Mouse (Mus musculus) limb, embryonic 12.5 days (tissue): ENCODE measurements around the gene Ephx1. TPM values are rescaled to one million over a fixed set of nuclear protein-coding genes. Genes with fewer than 3 reads are reported as not detected.
A peak's percentile ranks its signal among the peaks of the same experiment; 100 is the strongest.

Source experiments
- ATAC-seq: fragments of 200-750 bp; cut with Nextera tagmentation; 2 replicates; pipeline ENCODE4 v1.8.0; 2017; ENCODE audit warnings: low read depth, moderate TSS enrichment; ENCODE audit not compliant: insufficient number of reproducible peaks, insufficient read depth, low FRiP score, low TSS enrichment
- H3K27ac ChIP-seq: fragments of 300-500 bp; sonication (generic); 2 replicates; pipeline ENCODE4 v1.5.1; 2016; ENCODE audit warnings: mild to moderate bottlenecking, moderate library complexity
- H3K27me3 ChIP-seq: fragments of 300-500 bp; sonication (generic); 2 replicates; pipeline ENCODE4 v1.6.1; 2016; ENCODE audit warnings: mild to moderate bottlenecking, moderate library complexity
- H3K36me3 ChIP-seq: fragments of 300-500 bp; sonication (generic); 2 replicates; pipeline ENCODE4 v1.6.1; 2016; ENCODE audit warnings: mild to moderate bottlenecking, moderate library complexity
- H3K4me1 ChIP-seq: fragments of 300-500 bp; sonication (generic); replicated peaks from 2 replicates; pipeline ENCODE4 v1.6.1; 2016
- H3K4me2 ChIP-seq: fragments of 300-500 bp; sonication (generic); 2 replicates; pipeline ENCODE4 v1.6.1; 2016; ENCODE audit warnings: mild to moderate bottlenecking, moderate library complexity
- H3K4me3 ChIP-seq: fragments of 300-500 bp; sonication (generic); replicated peaks from 2 replicates; pipeline ENCODE4 v1.5.1; 2016; ENCODE audit warnings: mild to moderate bottlenecking
- H3K9ac ChIP-seq: fragments of 300-500 bp; sonication (generic); replicated peaks from 2 replicates; pipeline ENCODE4 v1.6.1; 2016; ENCODE audit warnings: mild to moderate bottlenecking, moderate library complexity
- H3K9me3 ChIP-seq: fragments of 300-500 bp; sonication (generic); 2 replicates; pipeline ENCODE4 v1.6.1; 2016; ENCODE audit warnings: mild to moderate bottlenecking, moderate library complexity
- WGBS: fragments of 180-500 bp; shearing (Covaris S2); methylation state at CpG from one replicate; pipeline ENCODE4 v1.1.7; 2016; 5-methylcytosine and 5-hydroxymethylcytosine counted together
- polyA plus RNA-seq: library from polyadenylated mRNA; unstranded; fragments of >200 nt; fragmentation: Nextera tagmentation; extraction: Ambion mirVana; gene quantifications from 2 replicates; pipeline ENCODE4 v1.2.1, GENCODE M21; 2016

Ephx1 gene
- polyA plus RNA-seq, 1 experiment from 2014 or later, result 1.6 TPM

DNA sequence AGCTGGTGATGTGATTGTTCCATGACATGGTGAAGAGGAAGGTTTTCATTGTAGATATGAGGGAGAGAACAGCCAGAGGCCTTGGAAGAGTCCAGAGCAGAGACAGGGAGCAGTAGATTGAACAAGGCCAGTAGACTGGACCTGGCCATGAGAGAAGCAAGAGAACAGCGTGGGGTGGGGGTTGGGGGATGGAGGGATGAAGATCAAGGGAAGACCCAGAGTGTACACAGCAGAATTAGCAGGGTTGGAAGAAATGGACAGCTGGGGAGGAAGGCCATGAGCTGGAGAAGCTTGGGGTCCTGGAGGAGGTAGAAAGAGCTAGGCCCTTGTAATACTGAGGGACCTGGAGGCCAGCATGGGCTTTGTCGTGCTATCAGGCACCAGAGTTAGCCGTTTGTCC lies 8.3 kb downstream of the Ephx1 start:
- H3K9me3 ChIP-seq, result no peaks in the 10 kb centered on the region
- H3K4me1 ChIP-seq, result peaks cover 13% of the 10 kb centered on the region
- 80% methylated on average over 3 of the region's 3 CpGs for WGBS
- H3K4me3 ChIP-seq, result no peak overlapping the region
- H3K27me3 ChIP-seq, result peaks cover 7% of the 10 kb centered on the region; the same call in 1 of the 2 replicates
- H3K27ac ChIP-seq, result no peak overlapping the region
- H3K9ac ChIP-seq, result no peak overlapping the region
- no peaks in the 10 kb centered on the region for H3K36me3 ChIP-seq
- H3K4me2 ChIP-seq, result no peak overlapping the region
- no peak for ATAC-seq

DNA sequence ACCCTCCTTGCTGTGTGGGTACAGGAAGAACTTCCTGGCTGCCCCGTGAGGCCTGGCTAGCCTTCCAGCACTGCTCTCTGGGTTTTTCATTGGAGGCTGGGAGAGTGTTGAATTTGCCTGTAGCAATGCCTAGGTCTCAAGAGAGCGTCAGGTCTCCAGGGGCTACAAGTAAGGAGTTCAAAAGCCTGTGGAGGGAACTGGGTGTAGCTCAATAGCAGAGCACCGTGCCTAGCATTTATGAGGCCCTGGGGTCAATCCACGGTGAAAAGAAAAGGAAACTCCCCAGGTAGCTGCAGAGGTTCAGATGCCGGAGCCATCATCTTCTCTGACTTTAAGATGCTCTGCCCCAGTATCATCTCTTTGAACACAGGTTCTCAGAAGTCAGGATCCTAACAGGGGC lies 9.1 kb downstream of the Ephx1 start:
- WGBS, result 63% methylated on average over 5 of the region's 5 CpGs
- no peak for ATAC-seq

DNA sequence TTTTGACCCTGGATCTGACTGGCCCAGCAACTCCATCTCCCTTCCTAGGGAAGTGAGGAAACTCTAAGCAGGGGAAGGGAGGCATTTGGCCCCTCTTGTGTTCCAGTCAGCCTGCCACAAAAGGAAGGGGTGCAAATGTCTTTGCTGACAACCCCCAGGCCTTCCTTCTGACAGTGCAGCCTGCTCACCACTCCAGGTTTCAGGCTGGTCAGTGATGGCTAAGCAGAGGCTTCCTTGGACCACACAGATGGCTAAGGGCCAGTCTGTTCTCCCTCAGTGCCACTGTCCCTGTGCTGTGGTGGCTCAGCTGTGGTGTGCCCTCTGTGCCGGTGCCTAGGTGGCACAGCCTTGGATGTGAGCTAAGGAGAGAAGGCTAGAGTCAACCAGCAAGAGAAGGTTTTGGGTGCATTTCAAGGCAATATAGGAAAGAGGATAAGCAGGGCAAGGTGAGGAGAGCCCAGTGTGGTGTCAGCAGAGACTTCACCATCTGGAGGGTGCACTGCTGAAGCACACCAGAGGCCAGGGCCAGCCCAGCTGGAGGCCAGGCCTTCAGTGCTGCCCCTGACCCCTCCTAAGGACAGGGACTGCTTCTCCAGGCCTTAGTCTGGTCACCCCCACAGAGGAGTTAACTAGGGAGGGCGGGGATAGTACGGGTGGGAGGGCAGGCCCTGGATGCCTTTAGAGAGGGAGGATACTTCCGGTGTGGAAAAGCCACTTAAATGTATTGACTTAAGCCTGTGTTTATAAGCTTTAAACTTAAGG lies 10.4 kb downstream of the Ephx1 start:
- H3K9ac ChIP-seq, result no peak overlapping the region
- peaks cover 4% of the 10 kb centered on the region; the same call in 1 of the 2 replicates for H3K27me3 ChIP-seq
- no peaks in the 10 kb centered on the region for H3K36me3 ChIP-seq
- H3K4me1 ChIP-seq, result no peaks in the 10 kb centered on the region; the same call in 1 of the 2 replicates
- no peak overlapping the region for H3K27ac ChIP-seq
- H3K4me3 ChIP-seq, result no peak overlapping the region
- no peak overlapping the region for H3K4me2 ChIP-seq
- H3K9me3 ChIP-seq, result no peaks in the 10 kb centered on the region
- ATAC-seq, result no peak
- 49% methylated on average over 4 of the region's 4 CpGs for WGBS

More for the DNA sequence above, 9.1 kb downstream of the Ephx1 start:
- Histone ChIP-seq H3K36me3 (no peaks in the 10 kb centered on the region), H3K4me2 (no peak overlapping the region), H3K4me1 (peaks cover 7% of the 10 kb centered on the region), H3K9me3 (no peaks in the 10 kb centered on the region), H3K4me3 (no peak overlapping the region), H3K27ac (no peak overlapping the region), H3K9ac (no peak overlapping the region), H3K27me3 (peaks cover 7% of the 10 kb centered on the region; the same call in 1 of the 2 replicates)

DNA sequence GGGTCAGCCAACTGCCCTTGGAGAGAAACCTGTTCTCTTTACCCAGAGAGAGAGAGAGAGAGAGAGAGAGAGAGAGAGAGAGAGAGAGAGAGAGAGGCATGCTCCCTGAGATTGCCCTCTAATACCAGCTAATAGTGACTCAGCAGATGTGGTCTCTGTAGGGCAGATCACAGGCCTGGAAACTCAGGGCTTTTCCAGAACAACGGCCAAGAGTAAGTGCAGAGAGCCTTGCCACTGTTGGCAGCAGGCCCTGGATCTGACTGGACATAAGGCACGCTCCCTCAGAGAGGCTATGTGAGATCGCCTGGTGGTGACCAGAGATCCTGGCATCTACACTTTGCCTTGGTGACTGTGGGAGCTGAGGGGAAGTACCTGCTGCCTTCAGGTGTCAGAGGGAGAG lies 10.9 kb downstream of the Ephx1 start:
- no peaks in the 10 kb centered on the region; the same call in 1 of the 2 replicates for H3K4me1 ChIP-seq
- H3K4me2 ChIP-seq, result no peak overlapping the region
- H3K36me3 ChIP-seq, result no peaks in the 10 kb centered on the region
- peaks cover 4% of the 10 kb centered on the region; the same call in 1 of the 2 replicates for H3K27me3 ChIP-seq
- no peaks in the 10 kb centered on the region for H3K9me3 ChIP-seq
- no peak overlapping the region for H3K27ac ChIP-seq
- H3K4me3 ChIP-seq, result no peak overlapping the region
- WGBS, result 66% methylated on average over 3 of the region's 3 CpGs
- no peak overlapping the region for H3K9ac ChIP-seq
- no peak for ATAC-seq

DNA sequence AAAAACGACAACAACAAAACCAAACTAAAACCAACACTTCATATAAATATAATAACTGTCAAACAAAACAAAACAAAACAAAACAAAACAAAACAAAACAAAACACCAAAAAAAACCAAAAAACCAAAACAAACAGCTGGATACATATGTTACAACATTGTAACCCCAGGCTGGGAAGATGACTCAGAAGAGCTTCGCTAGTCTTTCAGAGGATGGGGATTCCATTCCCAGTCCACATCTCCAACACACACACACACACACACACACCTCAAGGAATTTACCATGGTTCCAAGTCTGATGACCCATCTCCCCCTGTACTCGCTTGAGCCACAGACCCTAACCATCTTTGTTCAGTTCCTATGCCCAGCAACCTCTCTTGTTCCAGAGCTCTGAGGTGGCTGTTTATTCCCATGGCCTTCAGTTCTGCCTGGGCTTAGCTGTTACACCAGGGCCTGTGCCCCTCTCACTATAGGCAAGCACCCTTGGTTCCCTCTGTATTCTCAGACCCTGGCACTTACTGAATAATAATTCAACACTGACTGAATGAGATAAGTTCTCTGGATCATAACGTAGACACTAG lies 11.6 kb downstream of the Ephx1 start:
- Histone ChIP-seq H3K27me3 (peaks cover 2% of the 10 kb centered on the region; the same call in 1 of the 2 replicates), H3K4me3 (no peak overlapping the region), H3K36me3 (no peaks in the 10 kb centered on the region), H3K9me3 (no peaks in the 10 kb centered on the region), H3K4me2 (no peak overlapping the region), H3K4me1 (no peaks in the 10 kb centered on the region; the same call in 1 of the 2 replicates), H3K27ac (no peak overlapping the region), H3K9ac (no peak overlapping the region)
- 87% methylated on average over 4 of the region's 4 CpGs for WGBS
- ATAC-seq, result no peak

DNA sequence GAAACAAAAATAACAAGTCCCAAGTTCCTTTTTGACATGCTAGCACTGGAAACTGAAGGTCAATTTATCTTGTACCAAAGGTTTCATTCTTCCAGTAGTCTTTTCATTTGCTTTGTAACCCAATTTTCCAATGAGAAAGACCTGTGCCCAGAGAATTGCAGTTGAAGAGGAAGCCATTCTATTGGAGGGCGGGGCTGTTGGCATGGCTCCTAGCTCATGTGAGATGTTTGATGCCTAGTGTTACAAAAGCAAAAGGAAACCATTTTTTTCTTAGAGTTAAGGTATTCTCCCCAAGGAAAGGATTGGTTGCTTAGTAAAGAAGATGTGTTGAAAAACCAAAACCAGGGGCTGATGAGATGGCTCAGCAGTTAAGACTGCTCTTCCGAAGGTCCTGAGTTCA lies 12.4 kb downstream of the Ephx1 start:
- Histone ChIP-seq H3K4me1 (no peaks in the 10 kb centered on the region; the same call in 1 of the 2 replicates), H3K9me3 (no peaks in the 10 kb centered on the region)
- WGBS, result 92% methylated on average over 2 of the region's 2 CpGs

DNA sequence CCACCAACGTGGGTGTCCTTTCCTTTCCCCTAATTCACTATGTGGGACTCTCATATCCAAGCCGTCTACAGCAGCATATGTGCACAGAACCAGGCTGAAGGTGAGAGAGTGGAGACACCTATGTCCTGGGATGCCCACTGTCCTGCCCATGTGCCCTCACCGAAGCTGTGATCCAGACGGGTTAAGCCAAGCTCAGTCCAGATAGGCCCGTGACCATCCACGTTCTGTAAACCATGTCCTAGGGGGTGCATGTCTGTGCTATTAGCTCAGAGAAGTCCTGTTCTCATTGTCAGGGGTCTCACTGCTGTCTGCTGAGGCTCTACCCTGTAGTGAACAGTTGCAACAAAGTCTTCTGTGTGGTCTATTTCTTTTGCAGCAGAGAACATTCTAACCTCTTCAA lies 12.9 kb downstream of the Ephx1 start:
- H3K4me2 ChIP-seq, result no peak overlapping the region
- WGBS, result 79% methylated on average over 6 of the region's 6 CpGs
- H3K27me3 ChIP-seq, result no peaks in the 10 kb centered on the region
- no peak overlapping the region for H3K27ac ChIP-seq
- no peaks in the 10 kb centered on the region for H3K9me3 ChIP-seq
- H3K4me3 ChIP-seq, result no peak overlapping the region
- no peaks in the 10 kb centered on the region for H3K36me3 ChIP-seq
- no peak overlapping the region for H3K9ac ChIP-seq
- ATAC-seq, result no peak
- no peaks in the 10 kb centered on the region; the same call in 1 of the 2 replicates for H3K4me1 ChIP-seq

More for the DNA sequence above, 12.4 kb downstream of the Ephx1 start:
- Histone ChIP-seq H3K36me3 (no peaks in the 10 kb centered on the region), H3K27me3 (no peaks in the 10 kb centered on the region), H3K27ac (no peak overlapping the region), H3K4me2 (no peak overlapping the region), H3K4me3 (no peak overlapping the region), H3K9ac (no peak overlapping the region)
- no peak for ATAC-seq

DNA sequence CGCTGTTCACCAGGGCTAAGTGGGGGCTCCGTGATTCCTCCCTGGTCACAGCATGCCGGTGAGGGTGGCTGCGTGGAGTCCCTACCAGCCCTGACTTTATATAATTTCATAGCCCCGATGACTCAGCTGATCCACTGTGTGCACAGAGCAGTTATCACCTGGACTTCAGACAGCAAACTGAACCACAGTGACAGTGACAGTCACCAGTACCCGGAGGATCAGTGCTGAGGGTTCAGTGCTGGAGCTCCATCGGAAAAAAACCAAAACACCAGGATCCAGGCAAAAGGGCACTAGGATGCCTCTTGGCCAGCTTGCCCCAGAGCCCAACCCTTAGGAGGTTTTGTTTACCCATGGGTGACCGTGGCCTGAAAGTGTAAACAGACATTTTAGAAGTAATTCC lies 15.4 kb downstream of the Ephx1 start:
- ATAC-seq, result no peak
- 79% methylated on average over 8 of the region's 8 CpGs for WGBS
- Histone ChIP-seq H3K4me1 (peaks cover 7% of the 10 kb centered on the region), H3K27me3 (no peaks in the 10 kb centered on the region), H3K27ac (no peak overlapping the region), H3K9ac (no peak overlapping the region), H3K4me2 (no peak overlapping the region), H3K4me3 (no peak overlapping the region), H3K36me3 (no peaks in the 10 kb centered on the region), H3K9me3 (no peaks in the 10 kb centered on the region)

DNA sequence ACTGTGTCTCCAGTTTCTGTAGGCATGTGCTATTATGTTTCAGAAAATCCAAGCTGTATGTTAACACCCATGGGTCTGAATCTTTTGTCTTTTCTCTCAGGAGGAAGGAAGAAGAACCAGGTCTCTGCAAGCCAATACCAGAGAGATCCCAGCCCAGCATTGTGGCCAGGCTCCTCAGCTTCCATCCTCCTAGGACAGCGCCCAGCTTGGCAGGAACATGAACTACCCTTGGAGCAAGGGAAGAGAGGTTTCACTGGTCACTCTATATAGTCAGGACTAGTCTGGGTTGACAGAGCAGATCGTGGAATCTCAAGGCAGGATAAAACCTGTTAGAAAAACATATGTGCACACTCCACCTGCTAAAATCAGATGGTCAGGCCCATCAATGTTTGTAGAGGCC lies 16.9 kb downstream of the Ephx1 start:
- H3K4me3 ChIP-seq, result no peak overlapping the region
- ATAC-seq, result no peak
- WGBS, result 77% methylated on average over 2 of the region's 2 CpGs

DNA sequence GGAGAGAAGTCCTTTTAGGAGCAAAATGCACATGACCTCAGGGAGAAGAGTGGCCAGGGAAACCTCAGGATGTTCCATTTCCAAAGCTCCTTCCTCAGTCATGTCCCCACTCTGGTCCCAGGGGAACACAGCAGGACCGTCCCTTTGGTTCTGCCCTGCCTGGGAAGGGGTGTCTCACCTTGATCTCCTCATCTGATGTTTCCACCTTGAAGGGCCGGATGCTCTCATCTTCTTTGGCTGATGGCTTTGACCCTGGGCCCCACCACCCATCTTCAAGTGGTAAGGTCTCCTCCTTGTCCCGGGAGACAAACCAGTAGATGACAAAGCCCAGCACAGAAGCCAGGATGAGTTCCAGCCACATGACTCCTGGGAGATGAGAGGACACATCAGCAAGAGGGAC lies 19.1 kb downstream of the Ephx1 start:
- Histone ChIP-seq H3K4me2 (no peak overlapping the region), H3K27me3 (0 out of 2 replicates have a peak, but pooled peaks cover 3% of the 10 kb centered on the region), H3K9ac (no peak overlapping the region), H3K9me3 (no peaks in the 10 kb centered on the region), H3K36me3 (no peaks in the 10 kb centered on the region), H3K4me1 (peaks cover 12% of the 10 kb centered on the region), H3K27ac (no peak overlapping the region), H3K4me3 (no peak overlapping the region)
- ATAC-seq, result no peak
- WGBS, result 85% methylated on average over 3 of the region's 3 CpGs

More for the DNA sequence above, 16.9 kb downstream of the Ephx1 start:
- Histone ChIP-seq H3K9ac (no peak overlapping the region), H3K27me3 (no peaks in the 10 kb centered on the region), H3K4me2 (no peak overlapping the region), H3K9me3 (no peaks in the 10 kb centered on the region), H3K36me3 (no peaks in the 10 kb centered on the region), H3K4me1 (peaks cover 12% of the 10 kb centered on the region), H3K27ac (no peak overlapping the region)

DNA sequence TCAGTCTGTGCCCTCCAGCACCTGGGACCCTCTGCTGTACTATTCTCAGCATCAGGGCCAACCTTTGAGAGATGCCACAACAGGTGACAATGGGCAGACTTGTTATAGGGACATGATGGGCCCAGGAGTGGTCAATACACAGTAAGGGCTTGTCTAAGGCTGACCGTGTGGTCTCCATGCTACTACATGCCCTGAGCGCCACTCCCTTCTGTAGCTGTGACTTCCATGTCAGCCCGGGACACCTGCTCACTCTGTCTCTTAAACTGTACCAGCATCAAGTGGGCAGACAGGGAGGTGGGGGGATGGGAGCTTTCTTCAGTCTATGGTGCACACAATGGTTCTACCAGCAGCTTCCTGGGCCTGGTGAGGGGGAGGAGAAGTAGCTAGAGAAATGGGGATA lies 19.5 kb downstream of the Ephx1 start:
- H3K4me2 ChIP-seq, result no peak overlapping the region
- peak; percentile 41 for ATAC-seq
- WGBS, result 78% methylated on average over 3 of the region's 3 CpGs

More for the DNA sequence above, 19.5 kb downstream of the Ephx1 start:
- Histone ChIP-seq H3K27me3 (0 out of 2 replicates have a peak, but pooled peaks cover 4% of the 10 kb centered on the region), H3K27ac (no peak overlapping the region), H3K4me3 (no peak overlapping the region), H3K36me3 (no peaks in the 10 kb centered on the region), H3K4me1 (peaks cover 12% of the 10 kb centered on the region), H3K9me3 (no peaks in the 10 kb centered on the region), H3K9ac (no peak overlapping the region)
